Mouse (Mus musculus): ENCODE data around the gene Gm37240.

Gene Gm37240

GRCm38 (mm10) chr3:85482636-85483035 is 404.7 kb downstream of the Gm37240 start:
- DNase-seq, result peak; percentile 79

- DNase-seq, result no peak
These were observed 406.7 kb downstream of the Gm37240 start for GRCm38 (mm10) chr3:85480638-85481037.

GRCm38 (mm10) chr3:85478731-85479130 is 408.6 kb downstream of the Gm37240 start:
- no peak for DNase-seq

GRCm38 (mm10) chr3:85469711-85470110 is 417.6 kb downstream of the Gm37240 start:
- peak; percentile 16 for DNase-seq

- no peak for DNase-seq
These were observed 418.3 kb downstream of the Gm37240 start for GRCm38 (mm10) chr3:85468995-85469394.

- DNase-seq, result no peak
These were observed 421.9 kb downstream of the Gm37240 start for GRCm38 (mm10) chr3:85465283-85466025.

GRCm38 (mm10) chr3:85460021-85460420 is 427.3 kb downstream of the Gm37240 start:
- no peak for DNase-seq

- DNase-seq, result no peak
These were observed 430.3 kb downstream of the Gm37240 start for GRCm38 (mm10) chr3:85456983-85457382.

- no peak for DNase-seq
These were observed 431.9 kb downstream of the Gm37240 start for GRCm38 (mm10) chr3:85455453-85455852.

- peak; percentile 27 for DNase-seq
These were observed 433.3 kb downstream of the Gm37240 start for GRCm38 (mm10) chr3:85454001-85454400.

- DNase-seq, result no peak
These were observed 437.9 kb downstream of the Gm37240 start for GRCm38 (mm10) chr3:85449461-85449860.

- no peak for DNase-seq
These were observed 444.5 kb downstream of the Gm37240 start for GRCm38 (mm10) chr3:85442781-85443180.

- DNase-seq, result no peak
These were observed 445.1 kb downstream of the Gm37240 start for GRCm38 (mm10) chr3:85442261-85442660.

GRCm38 (mm10) chr3:85435406-85435805 is 451.9 kb downstream of the Gm37240 start:
- DNase-seq, result no peak

- no peak for DNase-seq
These were observed 456.1 kb downstream of the Gm37240 start for GRCm38 (mm10) chr3:85431208-85431607.

- no peak for DNase-seq
These were observed 463.8 kb downstream of the Gm37240 start for GRCm38 (mm10) chr3:85423376-85423997.

- no peak for DNase-seq
These were observed 465.9 kb downstream of the Gm37240 start for GRCm38 (mm10) chr3:85421403-85421802.

GRCm38 (mm10) chr3:85417663-85418062 is 469.7 kb downstream of the Gm37240 start:
- DNase-seq, result no peak

- DNase-seq, result no peak
These were observed 488.5 kb downstream of the Gm37240 start for GRCm38 (mm10) chr3:85398841-85399240.

- no peak for DNase-seq
These were observed 488.9 kb downstream of the Gm37240 start for GRCm38 (mm10) chr3:85398483-85398835.

GRCm38 (mm10) chr3:85397816-85398482 is 489.4 kb downstream of the Gm37240 start:
- no peak for DNase-seq

GRCm38 (mm10) chr3:85393395-85393794 is 493.9 kb downstream of the Gm37240 start:
- no peak for DNase-seq

- no peak for DNase-seq
These were observed 495.6 kb downstream of the Gm37240 start for GRCm38 (mm10) chr3:85391756-85392155.

GRCm38 (mm10) chr3:85391111-85391510 is 496.2 kb downstream of the Gm37240 start:
- no peak for DNase-seq
